Mouse (Mus musculus): ENCODE data around the gene Rhox4e. TPM values are rescaled to one million over a fixed set of nuclear protein-coding genes. Genes with fewer than 3 reads are reported as not detected.
"Not testable (repeated sequence)": the region's sequence is repeated elsewhere in the genome, so short reads cannot be mapped to it uniquely, and the experiment has no call there.

The Rhox4e gene
- polyA plus RNA-seq (2017; shearing (Covaris generic)) = not detected

DNA sequence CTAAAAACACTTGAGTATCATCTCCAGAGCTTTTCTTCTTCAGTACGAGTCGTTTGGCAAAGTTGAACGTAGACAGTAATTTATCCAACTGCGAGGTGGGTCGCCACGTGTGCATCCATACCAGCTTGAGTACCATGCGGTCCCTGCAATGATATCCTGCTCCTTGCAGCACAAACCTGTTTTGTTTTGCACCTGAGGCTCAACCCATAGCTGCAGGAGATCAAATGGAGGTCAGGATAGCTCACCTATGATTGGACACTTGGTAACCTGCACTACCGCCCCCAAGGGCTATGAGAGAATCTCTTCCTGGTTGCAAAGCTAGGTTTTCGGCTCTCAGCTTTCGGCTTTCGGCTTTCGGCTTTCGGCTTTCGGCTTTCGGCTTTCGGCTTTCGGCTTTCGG is at the start of gene Rhox4e:
Gene Rhox4e (plus strand): TSS at position 301 of the 400 bp plus-strand sequence.
- not testable (repeated sequence) for ATAC-seq

DNA sequence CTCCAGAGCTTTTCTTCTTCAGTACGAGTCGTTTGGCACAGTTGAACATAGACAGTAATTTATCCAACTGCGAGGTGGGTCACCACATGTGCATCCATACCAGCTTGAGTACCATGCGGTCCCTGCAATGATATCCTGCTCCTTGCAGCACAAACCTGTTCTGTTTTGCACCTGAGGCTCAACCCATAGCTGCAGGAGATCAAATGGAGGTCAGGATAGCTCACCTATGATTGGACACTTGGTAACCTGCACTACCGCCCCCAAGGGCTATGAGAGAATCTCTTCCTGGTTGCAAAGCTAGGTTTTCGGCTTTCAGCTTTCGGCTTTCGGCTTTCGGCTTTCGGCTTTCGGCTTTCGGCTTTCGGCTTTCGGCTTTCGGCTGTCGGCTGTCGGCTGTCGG is 43.2 kb upstream of the Rhox4e start, which contains the start of gene Rhox4d:
Gene Rhox4d (plus strand): TSS at position 301 of the 400 bp plus-strand sequence.
- ATAC-seq = not testable (repeated sequence)

DNA sequence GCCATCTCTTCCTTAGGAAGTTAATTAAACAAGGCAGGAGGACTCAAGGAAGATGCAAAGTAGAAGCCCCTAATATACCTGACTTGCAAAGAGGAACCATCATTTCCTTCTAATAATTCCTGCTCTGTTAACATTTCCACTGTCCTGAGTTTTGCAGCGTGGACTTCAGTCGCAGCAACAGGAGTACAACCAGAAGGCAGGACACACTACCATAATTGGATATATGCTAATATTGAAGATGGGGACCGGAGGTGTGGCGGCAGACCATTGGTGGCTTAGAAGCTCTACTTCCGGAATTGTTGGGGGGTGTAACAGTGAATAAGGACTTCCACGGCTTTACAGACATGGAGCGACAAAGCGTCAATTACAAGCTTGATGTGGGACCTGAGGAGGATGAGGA is 27.1 kb upstream of the Rhox4e start, which contains the start of gene Rhox2e:
Gene Rhox2e (plus strand): TSS at position 301 of the 400 bp plus-strand sequence.
- ATAC-seq = not testable (repeated sequence)

DNA sequence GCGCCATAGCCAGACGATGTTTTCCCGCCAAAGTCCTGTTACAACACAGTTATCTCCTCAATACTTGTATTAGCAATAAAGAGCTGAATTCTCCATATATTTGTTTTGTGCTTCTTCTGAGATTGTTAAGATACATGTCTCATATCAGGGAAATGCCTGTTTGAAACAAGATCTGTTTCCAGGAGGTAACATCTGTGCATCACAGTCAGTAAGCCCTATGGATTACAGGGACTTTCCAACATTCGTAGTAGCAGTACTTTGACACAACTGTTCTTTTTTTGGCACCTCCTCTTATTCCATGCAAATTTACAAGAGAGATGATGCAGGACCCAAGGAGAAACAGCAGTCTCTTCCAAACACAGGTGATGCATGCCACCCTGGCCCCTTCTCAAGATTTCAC is 15.5 kb upstream of the Rhox4e start, which contains the start of gene Rhox3e:
Gene Rhox3e (plus strand): TSS at position 301 of the 400 bp plus-strand sequence.
- ATAC-seq = not testable (repeated sequence)

DNA sequence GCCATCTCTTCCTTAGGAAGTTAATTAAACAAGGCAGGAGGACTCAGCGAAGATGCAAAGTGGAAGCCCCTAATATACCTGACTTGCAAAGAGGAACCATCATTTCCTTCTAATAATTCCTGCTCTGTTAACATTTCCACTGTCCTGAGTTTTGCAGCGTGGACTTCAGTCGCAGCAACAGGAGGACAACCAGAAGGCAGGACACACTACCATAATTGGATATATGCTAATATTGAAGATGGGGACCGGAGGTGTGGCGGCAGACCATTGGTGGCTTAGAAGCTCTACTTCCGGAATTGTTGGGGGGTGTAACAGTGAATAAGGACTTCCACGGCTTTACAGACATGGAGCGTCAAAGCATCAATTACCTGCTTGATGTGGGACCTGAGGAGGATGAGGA is 13.9 kb downstream of the Rhox4e start, which contains the start of gene Rhox2f:
Gene Rhox2f (plus strand): TSS at position 301 of the 400 bp plus-strand sequence.
- not testable (repeated sequence) for ATAC-seq

DNA sequence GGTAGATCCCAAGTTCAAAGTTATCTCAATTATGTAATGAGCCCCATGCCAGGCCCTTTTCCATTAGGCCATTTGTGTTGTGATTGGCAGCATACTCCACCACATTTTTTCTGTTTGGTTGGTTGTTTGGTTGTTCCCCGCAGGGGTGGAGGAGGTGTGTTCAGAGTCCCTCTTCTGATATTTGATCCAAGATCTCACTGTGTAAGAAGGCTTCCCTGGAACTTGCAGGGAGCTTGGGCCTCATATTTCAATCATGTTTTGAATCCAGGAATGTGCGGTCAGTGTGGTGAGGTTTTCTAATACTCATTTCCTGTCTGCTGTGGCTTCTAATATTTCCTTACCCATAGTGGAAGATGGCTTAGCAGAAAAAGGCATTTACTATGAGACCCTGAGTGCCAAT is 15.4 kb downstream of the Rhox4e start:
- ATAC-seq = not testable (repeated sequence)

DNA sequence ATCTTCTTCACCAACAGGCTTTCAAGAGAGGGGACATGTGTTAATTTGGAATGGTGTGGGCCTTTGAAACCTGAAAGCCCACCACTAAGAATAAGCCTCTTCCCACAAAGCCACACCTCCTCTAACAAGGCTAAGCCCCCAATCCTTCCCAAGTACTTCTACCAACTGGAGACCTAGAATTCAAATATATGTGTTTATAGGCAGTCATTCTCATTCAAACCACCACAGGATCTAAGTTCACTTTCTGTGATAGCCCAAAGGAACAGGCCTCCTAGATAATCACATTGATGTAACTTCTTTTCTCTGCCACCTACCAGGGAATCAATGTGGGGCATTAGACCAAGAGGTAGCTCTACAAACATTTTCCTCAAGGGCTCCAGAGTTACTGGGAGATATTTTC is 23.5 kb downstream of the Rhox4e start, which contains the start of gene Rhox3f:
Gene Rhox3f (plus strand): TSS at position 301 of the 400 bp plus-strand sequence.
- not testable (repeated sequence) for ATAC-seq

DNA sequence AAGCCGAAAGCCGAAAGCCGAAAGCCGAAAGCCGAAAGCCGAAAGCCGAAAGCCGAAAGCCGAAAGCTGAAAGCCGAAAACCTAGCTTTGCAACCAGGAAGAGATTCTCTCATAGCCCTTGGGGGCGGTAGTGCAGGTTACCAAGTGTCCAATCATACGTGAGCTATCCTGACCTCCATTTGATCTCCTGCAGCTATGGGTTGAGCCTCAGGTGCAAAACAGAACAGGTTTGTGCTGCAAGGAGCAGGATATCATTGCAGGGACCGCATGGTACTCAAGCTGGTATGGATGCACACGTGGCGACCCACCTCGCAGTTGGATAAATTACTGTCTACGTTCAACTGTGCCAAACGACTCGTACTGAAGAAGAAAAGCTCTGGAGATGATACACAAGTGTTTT is 50.4 kb downstream of the Rhox4e start, which contains the start of gene Rhox4f:
Gene Rhox4f (minus strand): TSS at position 101 of the 400 bp plus-strand sequence.
- not testable (repeated sequence) for ATAC-seq

Other genes with a start within 250 kb of the Rhox4e start
- not detected for gene Rhox3a2, start 177.4 kb upstream of the Rhox4e start, polyA plus RNA-seq (2017; shearing (Covaris generic))
- gene Rhox4a2, start 166.6 kb upstream of the Rhox4e start, polyA plus RNA-seq (2017; shearing (Covaris generic)) = not detected
- gene Rhox2b, start 145.3 kb upstream of the Rhox4e start, polyA plus RNA-seq (2017; shearing (Covaris generic)) = not detected
- gene Rhox4b, start 124.9 kb upstream of the Rhox4e start, polyA plus RNA-seq (2017; shearing (Covaris generic)) = not detected
- gene Rhox2c, start 103.7 kb upstream of the Rhox4e start, polyA plus RNA-seq (2017; shearing (Covaris generic)) = not detected
- not detected for gene Rhox3c, start 98.8 kb upstream of the Rhox4e start, polyA plus RNA-seq (2017; shearing (Covaris generic))
- not detected for gene Rhox4c, start 77.1 kb upstream of the Rhox4e start, polyA plus RNA-seq (2017; shearing (Covaris generic))
- gene Rhox2d, start 64.0 kb upstream of the Rhox4e start, polyA plus RNA-seq (2017; shearing (Covaris generic)) = not detected
- gene Rhox4d, start 43.1 kb upstream of the Rhox4e start, polyA plus RNA-seq (2017; shearing (Covaris generic)) = not detected
- gene Rhox2e, start 27.0 kb upstream of the Rhox4e start, polyA plus RNA-seq (2017; shearing (Covaris generic)) = not detected
- gene Rhox3e, start 15.4 kb upstream of the Rhox4e start, polyA plus RNA-seq (2017; shearing (Covaris generic)) = not detected
- gene Rhox2f, start 14.0 kb downstream of the Rhox4e start, polyA plus RNA-seq (2017; shearing (Covaris generic)) = not detected
- gene Rhox3f, start 23.6 kb downstream of the Rhox4e start, polyA plus RNA-seq (2017; shearing (Covaris generic)) = not detected
- gene Rhox4f, start 50.3 kb downstream of the Rhox4e start, polyA plus RNA-seq (2017; shearing (Covaris generic)) = not detected
- gene Rhox3g, start 71.2 kb downstream of the Rhox4e start, polyA plus RNA-seq (2017; shearing (Covaris generic)) = not detected
- gene Rhox2g, start 86.1 kb downstream of the Rhox4e start, polyA plus RNA-seq (2017; shearing (Covaris generic)) = not detected
- not detected for gene Rhox4g, start 93.9 kb downstream of the Rhox4e start, polyA plus RNA-seq (2017; shearing (Covaris generic))
- gene Rhox3h, start 111.4 kb downstream of the Rhox4e start, polyA plus RNA-seq (2017; shearing (Covaris generic)) = not detected
- not detected for gene Rhox2h, start 115.9 kb downstream of the Rhox4e start, polyA plus RNA-seq (2017; shearing (Covaris generic))
- not detected for gene Rhox5, start 247.4 kb downstream of the Rhox4e start, polyA plus RNA-seq (2017; shearing (Covaris generic))

Measured in inflammation-experienced regulatory T-cells, adult 6 months (primary cell).